Mouse (Mus musculus): ENCODE results near the gene Sycp2. TPM values are rescaled to one million over a fixed set of nuclear protein-coding genes. Genes with fewer than 3 reads are reported as not detected.
"Not testable (repeated sequence)": the region's sequence is repeated elsewhere in the genome, so short reads cannot be mapped to it uniquely, and the experiment has no call there.

Sycp2 gene
- polyA plus RNA-seq, 1 experiment from 2014 or later = not detected

GRCm38 (mm10) chr2:178413081-178413480 lies 5.6 kb upstream of the Sycp2 start:
- WGBS = 43% methylated on average over 13 of the region's 13 CpGs
- ATAC-seq (ENCODE audit: borderline replicate concordance, extremely low read depth, low FRiP score, low TSS enrichment) = no peak
- H3K9ac ChIP-seq = no peak overlapping the region

GRCm38 (mm10) chr2:178412598-178412997 lies 5.1 kb upstream of the Sycp2 start:
- no peaks in the 10 kb centered on the region for H3K36me3 ChIP-seq
- H3K9ac ChIP-seq = no peak overlapping the region
- H3K4me2 ChIP-seq = peak overlapping the region; percentile 79; the same call in 1 of the 2 replicates
- no peak overlapping the region for H3K4me3 ChIP-seq
- WGBS = 26% methylated on average over 6 of the region's 6 CpGs
- H3K4me1 ChIP-seq = peaks cover 49% of the 10 kb centered on the region
- H3K27ac ChIP-seq = 0 out of 2 replicates have a peak overlapping the region, but pooled peaks have one; percentile 29
- peak; percentile 5; the same call in 1 of the 2 replicates for ATAC-seq (ENCODE audit: borderline replicate concordance, extremely low read depth, low FRiP score, low TSS enrichment)
- H3K9me3 ChIP-seq = no peaks in the 10 kb centered on the region
- H3K27me3 ChIP-seq = peaks cover 22% of the 10 kb centered on the region

More at GRCm38 (mm10) chr2:178413081-178413480, 5.6 kb upstream of the Sycp2 start:
- no peaks in the 10 kb centered on the region for H3K9me3 ChIP-seq
- peaks cover 49% of the 10 kb centered on the region for H3K4me1 ChIP-seq
- H3K36me3 ChIP-seq = 0 out of 2 replicates have a peak, but pooled peaks cover 3% of the 10 kb centered on the region
- peak overlapping the region; percentile 54 for H3K4me3 ChIP-seq
- H3K27me3 ChIP-seq = peaks cover 22% of the 10 kb centered on the region
- peak overlapping the region; percentile 79 for H3K4me2 ChIP-seq
- peak overlapping the region; percentile 29; the same call in 1 of the 2 replicates for H3K27ac ChIP-seq

GRCm38 (mm10) chr2:178410286-178410685 lies 2.8 kb upstream of the Sycp2 start:
- no peaks in the 10 kb centered on the region for H3K9me3 ChIP-seq
- H3K9ac ChIP-seq = no peak overlapping the region
- H3K27ac ChIP-seq = no peak overlapping the region
- WGBS = 69% methylated on average over 6 of the region's 6 CpGs
- no peak overlapping the region for H3K4me2 ChIP-seq
- H3K27me3 ChIP-seq = peaks cover 22% of the 10 kb centered on the region
- no peaks in the 10 kb centered on the region for H3K36me3 ChIP-seq
- no peak overlapping the region for H3K4me3 ChIP-seq
- ATAC-seq (ENCODE audit: borderline replicate concordance, extremely low read depth, low FRiP score, low TSS enrichment) = no peak
- H3K4me1 ChIP-seq = peaks cover 33% of the 10 kb centered on the region

GRCm38 (mm10) chr2:178409024-178409423 lies 1.5 kb upstream of the Sycp2 start:
- peaks cover 25% of the 10 kb centered on the region for H3K4me1 ChIP-seq
- ATAC-seq (ENCODE audit: borderline replicate concordance, extremely low read depth, low FRiP score, low TSS enrichment) = no peak
- no peak overlapping the region for H3K4me3 ChIP-seq
- H3K4me2 ChIP-seq = no peak overlapping the region
- no peaks in the 10 kb centered on the region for H3K9me3 ChIP-seq
- no peaks in the 10 kb centered on the region for H3K36me3 ChIP-seq
- H3K9ac ChIP-seq = no peak overlapping the region
- WGBS = 5% methylated on average over 1 of the region's 1 CpGs
- H3K27ac ChIP-seq = no peak overlapping the region
- H3K27me3 ChIP-seq = peaks cover 21% of the 10 kb centered on the region

GRCm38 (mm10) chr2:178342597-178342996 lies 64.9 kb downstream of the Sycp2 start:
- Histone ChIP-seq H3K4me1 (no peaks in the 10 kb centered on the region), H3K4me3 (no peak overlapping the region), H3K27me3 (no peaks in the 10 kb centered on the region), H3K27ac (no peak overlapping the region), H3K9ac (no peak overlapping the region), H3K4me2 (no peak overlapping the region), H3K9me3 (no peaks in the 10 kb centered on the region), H3K36me3 (no peaks in the 10 kb centered on the region)
- ATAC-seq (ENCODE audit: borderline replicate concordance, extremely low read depth, low FRiP score, low TSS enrichment) = no peak
- 74% methylated on average over 4 of the region's 4 CpGs for WGBS

GRCm38 (mm10) chr2:178342105-178342504 lies 65.4 kb downstream of the Sycp2 start:
- not testable (repeated sequence) for ATAC-seq (ENCODE audit: borderline replicate concordance, extremely low read depth, low FRiP score, low TSS enrichment); H3K4me1 ChIP-seq; H3K4me2 ChIP-seq; H3K9me3 ChIP-seq; H3K9ac ChIP-seq; H3K4me3 ChIP-seq; H3K36me3 ChIP-seq; H3K27ac ChIP-seq; H3K27me3 ChIP-seq

- Histone ChIP-seq H3K36me3 (no peaks in the 10 kb centered on the region), H3K9me3 (no peaks in the 10 kb centered on the region), H3K27ac (no peak overlapping the region), H3K9ac (no peak overlapping the region), H3K4me3 (no peak overlapping the region), H3K4me2 (no peak overlapping the region), H3K27me3 (no peaks in the 10 kb centered on the region), H3K4me1 (no peaks in the 10 kb centered on the region)
- no peak for ATAC-seq (ENCODE audit: borderline replicate concordance, extremely low read depth, low FRiP score, low TSS enrichment)
- 1% methylated on average over 2 of the region's 2 CpGs for WGBS
Observed at GRCm38 (mm10) chr2:178339044-178339443, 68.4 kb downstream of the Sycp2 start.

GRCm38 (mm10) chr2:178337878-178338277 lies 69.6 kb downstream of the Sycp2 start:
- no peak for ATAC-seq (ENCODE audit: borderline replicate concordance, extremely low read depth, low FRiP score, low TSS enrichment)
- Histone ChIP-seq H3K4me3 (no peak overlapping the region), H3K4me1 (no peaks in the 10 kb centered on the region), H3K9me3 (no peaks in the 10 kb centered on the region), H3K27ac (no peak overlapping the region), H3K9ac (no peak overlapping the region), H3K36me3 (no peaks in the 10 kb centered on the region), H3K27me3 (no peaks in the 10 kb centered on the region), H3K4me2 (no peak overlapping the region)
- 33% methylated on average over 1 of the region's 1 CpGs for WGBS

- Histone ChIP-seq H3K36me3 (no peaks in the 10 kb centered on the region), H3K27me3 (no peaks in the 10 kb centered on the region), H3K4me3 (no peak overlapping the region), H3K4me1 (peaks cover 10% of the 10 kb centered on the region; the same call in 1 of the 2 replicates), H3K9me3 (no peaks in the 10 kb centered on the region), H3K9ac (no peak overlapping the region), H3K4me2 (no peak overlapping the region), H3K27ac (no peak overlapping the region)
- no peak for ATAC-seq (ENCODE audit: borderline replicate concordance, extremely low read depth, low FRiP score, low TSS enrichment)
- 54% methylated on average over 1 of the region's 1 CpGs for WGBS
Observed at GRCm38 (mm10) chr2:178329986-178330385, 77.5 kb downstream of the Sycp2 start.

GRCm38 (mm10) chr2:178329551-178329950 lies 77.9 kb downstream of the Sycp2 start:
- ATAC-seq (ENCODE audit: borderline replicate concordance, extremely low read depth, low FRiP score, low TSS enrichment) = no peak
- H3K9ac ChIP-seq = no peak overlapping the region
- H3K9me3 ChIP-seq = no peaks in the 10 kb centered on the region
- no peaks in the 10 kb centered on the region for H3K27me3 ChIP-seq
- H3K4me1 ChIP-seq = peaks cover 10% of the 10 kb centered on the region; the same call in 1 of the 2 replicates
- no peak overlapping the region for H3K4me2 ChIP-seq
- no peak overlapping the region for H3K27ac ChIP-seq
- no peaks in the 10 kb centered on the region for H3K36me3 ChIP-seq
- 73% methylated on average over 5 of the region's 5 CpGs for WGBS
- no peak overlapping the region for H3K4me3 ChIP-seq

- H3K4me3 ChIP-seq = no peak overlapping the region
- no peak overlapping the region for H3K9ac ChIP-seq
Observed at GRCm38 (mm10) chr2:178327466-178328040, 79.9 kb downstream of the Sycp2 start.

GRCm38 (mm10) chr2:178326750-178327465 lies 80.6 kb downstream of the Sycp2 start:
- H3K4me2 ChIP-seq = peak overlapping the region; percentile 22; the same call in 1 of the 2 replicates

More at GRCm38 (mm10) chr2:178327466-178328040, 79.9 kb downstream of the Sycp2 start:
- Histone ChIP-seq H3K4me1 (peaks cover 10% of the 10 kb centered on the region; the same call in 1 of the 2 replicates), H3K9me3 (no peaks in the 10 kb centered on the region), H3K4me2 (peak overlapping the region; percentile 22; the same call in 1 of the 2 replicates), H3K27me3 (no peaks in the 10 kb centered on the region), H3K36me3 (no peaks in the 10 kb centered on the region), H3K27ac (no peak overlapping the region)
- 11% methylated on average over 12 of the region's 12 CpGs for WGBS
- ATAC-seq (ENCODE audit: borderline replicate concordance, extremely low read depth, low FRiP score, low TSS enrichment) = peak; percentile 90

More at GRCm38 (mm10) chr2:178326750-178327465, 80.6 kb downstream of the Sycp2 start:
- no peaks in the 10 kb centered on the region for H3K27me3 ChIP-seq
- H3K9ac ChIP-seq = no peak overlapping the region
- H3K27ac ChIP-seq = no peak overlapping the region
- ATAC-seq (ENCODE audit: borderline replicate concordance, extremely low read depth, low FRiP score, low TSS enrichment) = peak; percentile 44; the same call in 1 of the 2 replicates
- peaks cover 10% of the 10 kb centered on the region; the same call in 1 of the 2 replicates for H3K4me1 ChIP-seq
- WGBS = 18% methylated on average over 5 of the region's 5 CpGs
- no peaks in the 10 kb centered on the region for H3K9me3 ChIP-seq
- no peaks in the 10 kb centered on the region for H3K36me3 ChIP-seq
- no peak overlapping the region for H3K4me3 ChIP-seq
